Mouse (Mus musculus): ENCODE measurements around the gene Them7.

- no peak for TF ChIP-seq CTCF (IDR thresholded peaks at IDR 0.05; ENCODE audit: low read depth, low read length)
- no peak for TF ChIP-seq POLR2A (IDR thresholded peaks at IDR 0.05; ENCODE audit: extremely low read depth, insufficient read depth, low read length)
Measured at GRCm38 (mm10) chr2:105186591-105186990, 37.5 kb upstream of the Them7 start.

All from liver, adult 2 months (tissue).